Mouse (Mus musculus) brain, adult 2 months (tissue): ENCODE results near the gene Creld1.

ENCODE experiments used
- DNase-seq: peaks from one replicate; pipeline ENCODE4 v3.0.0; 2011; ENCODE audit warnings: low read depth, low spot score

Gene Creld1

DNA sequence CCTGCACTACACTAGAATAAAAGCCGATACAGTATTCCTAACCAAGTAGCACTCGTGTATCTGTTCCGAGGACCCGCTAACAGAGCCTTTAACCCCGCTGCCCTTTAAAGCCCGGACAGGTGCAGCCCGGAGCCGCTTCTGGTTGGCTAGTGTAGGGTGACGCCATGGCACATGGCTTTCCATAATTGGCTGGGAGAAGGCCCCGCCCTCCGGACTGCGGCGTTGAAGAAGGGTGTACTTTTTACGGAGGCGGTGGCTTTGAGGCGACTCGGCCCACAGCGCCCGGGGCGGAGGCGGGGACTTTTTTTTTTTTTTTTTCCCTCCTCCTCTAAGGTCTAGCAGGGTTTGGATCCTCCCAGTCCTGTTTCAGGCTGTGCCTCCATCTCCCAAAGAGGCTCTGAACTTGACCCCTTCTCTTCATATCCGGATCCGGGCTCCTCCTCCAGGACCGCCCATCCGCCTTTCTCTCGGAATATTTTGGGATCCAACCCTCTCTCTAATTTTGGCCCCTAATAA lies at the start of gene Creld1:
Gene Creld1, plus strand, starts transcription at position 198 of the 516 bp plus-strand sequence.
- peak; percentile 99 for DNase-seq

DNA sequence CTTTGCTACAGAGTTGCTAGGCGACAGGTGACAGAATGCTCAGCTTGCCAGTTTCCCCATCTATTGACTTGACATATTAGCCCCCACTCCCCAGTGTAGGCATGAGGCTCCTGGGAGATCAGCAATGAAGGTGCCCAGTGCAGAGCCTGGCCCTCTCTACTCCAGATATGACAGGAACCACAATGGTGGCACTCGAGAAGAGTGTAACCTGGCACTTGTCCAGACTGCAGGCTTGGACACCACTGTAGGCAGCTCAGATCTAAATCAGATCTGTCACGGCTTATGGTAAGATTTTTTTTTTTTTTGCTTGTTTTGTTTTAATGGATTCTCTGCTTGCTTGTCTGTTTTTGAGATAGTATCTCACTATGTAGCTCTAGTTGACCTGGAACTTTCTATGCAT lies 49.4 kb upstream of the Creld1 start:
- no peak for DNase-seq

DNA sequence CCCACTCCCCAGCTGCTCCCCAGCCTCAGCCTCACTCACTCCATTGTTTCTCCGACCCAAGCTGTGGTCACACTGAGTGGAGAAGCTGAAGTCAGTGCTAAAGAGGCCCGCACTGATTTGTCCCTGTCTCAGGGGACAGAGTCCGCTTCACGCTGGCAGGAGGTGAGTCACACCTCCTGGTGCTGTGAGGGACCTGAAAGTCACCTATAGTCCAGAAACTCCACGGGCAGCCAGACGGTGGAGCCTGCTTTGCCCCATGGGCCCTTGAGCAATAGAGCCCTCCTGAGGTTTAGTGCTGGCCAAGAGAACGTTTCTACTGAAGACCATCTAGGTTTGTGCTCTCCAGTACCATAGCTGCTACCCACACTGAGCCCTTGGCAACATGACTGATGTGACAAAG lies 48.4 kb upstream of the Creld1 start:
- no peak for DNase-seq

DNA sequence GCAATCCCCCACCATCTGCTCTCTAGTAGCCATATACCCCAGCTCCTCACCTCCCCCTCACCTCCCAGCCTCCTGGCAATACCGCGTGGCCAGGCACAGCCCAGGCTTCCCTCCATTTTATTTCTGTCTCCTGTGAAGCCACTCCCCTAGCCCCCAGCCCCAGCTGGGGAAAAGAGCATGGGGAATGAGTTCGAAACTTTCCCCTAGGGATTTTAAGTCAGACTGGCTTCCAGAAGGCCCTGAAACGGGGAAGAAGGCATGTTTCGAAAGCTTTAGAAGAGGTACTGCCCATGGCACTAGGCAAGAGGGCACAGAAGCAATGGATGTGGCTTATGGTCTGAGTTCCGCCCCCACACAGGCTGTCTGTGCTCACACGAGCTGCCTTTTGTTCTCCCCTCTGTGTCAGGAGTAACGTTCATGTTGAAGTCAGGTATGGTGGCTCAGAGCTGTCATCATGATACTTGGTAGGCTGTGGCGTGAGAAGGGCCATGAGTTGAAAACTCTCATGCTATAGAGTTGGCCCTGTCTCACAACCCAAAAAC lies 47.4 kb upstream of the Creld1 start, which contains the start of gene Cidec:
Gene Cidec, minus strand, starts transcription at position 97 of the 542 bp plus-strand sequence.
- DNase-seq, result no peak

DNA sequence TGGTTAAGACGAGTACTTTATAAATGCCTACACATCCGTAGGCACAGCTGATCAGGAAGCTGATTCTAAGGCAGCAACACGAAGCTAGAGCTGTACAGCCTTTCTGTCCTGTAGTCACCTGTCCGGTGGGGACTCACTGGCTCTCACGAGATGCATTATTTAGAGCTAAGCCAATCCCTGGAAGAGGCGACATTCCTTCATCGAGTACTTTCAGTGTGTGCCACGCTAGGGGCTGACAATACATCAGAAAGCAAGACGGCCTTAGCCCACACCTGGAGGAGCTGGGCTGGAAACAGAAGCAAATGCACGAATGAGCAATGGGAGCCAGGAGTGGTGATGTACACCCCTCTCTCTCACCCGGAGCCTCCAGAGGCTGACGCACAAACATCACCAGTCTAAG lies 46.0 kb upstream of the Creld1 start:
- DNase-seq, result no peak

DNA sequence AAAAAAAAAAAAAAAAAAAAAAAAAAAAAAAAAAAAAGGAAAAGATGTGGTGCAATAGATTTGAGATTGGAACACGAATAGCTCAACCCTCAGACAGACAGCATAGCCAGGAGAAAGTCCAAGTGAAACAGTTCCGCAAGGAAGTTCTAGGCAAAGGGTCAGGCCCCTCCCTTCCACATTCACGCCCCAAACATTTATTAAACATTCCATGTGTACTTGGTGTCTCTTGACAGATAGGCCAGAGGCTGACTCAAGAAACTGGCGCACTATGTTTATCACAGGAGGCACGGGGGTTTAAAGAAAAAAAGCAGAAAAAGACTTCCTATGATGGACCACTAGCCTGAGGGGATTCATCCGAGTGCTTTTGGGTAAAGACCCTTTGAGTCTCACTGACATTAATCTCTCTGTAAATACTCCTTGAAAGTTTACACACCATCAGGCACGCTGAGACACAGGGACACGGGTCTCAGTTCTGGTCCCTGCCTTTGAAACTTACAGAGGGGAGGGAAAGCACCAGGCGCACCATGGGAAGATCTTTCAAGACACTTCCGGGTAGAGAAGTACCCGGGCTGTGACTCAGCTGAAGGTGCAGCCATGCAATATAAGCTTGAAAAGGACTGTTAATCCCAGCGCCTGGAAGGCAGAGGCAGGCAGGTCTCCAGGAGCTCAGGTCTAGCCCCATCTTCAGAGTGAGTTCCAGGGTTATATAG lies 44.2 kb upstream of the Creld1 start:
- DNase-seq, result no peak

DNA sequence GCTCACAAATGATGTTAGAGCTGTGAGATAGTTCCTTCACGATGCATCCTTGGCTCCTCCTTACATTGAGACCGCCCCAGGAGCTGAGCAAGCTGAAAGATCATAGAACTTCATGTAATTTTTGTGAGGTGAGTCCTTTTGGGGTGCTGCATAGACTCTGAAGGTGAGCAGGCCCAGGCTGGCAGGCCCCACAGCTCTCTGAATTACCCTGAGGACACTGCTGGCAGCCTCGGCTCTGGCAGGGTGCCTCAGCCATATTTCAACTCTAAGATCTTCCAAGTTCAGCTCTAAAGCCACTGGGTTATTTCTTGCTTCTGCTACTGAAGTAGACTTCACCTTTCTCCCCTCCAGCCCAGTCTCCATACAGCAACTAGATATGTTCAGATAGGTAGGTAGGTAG lies 42.4 kb upstream of the Creld1 start:
- DNase-seq, result no peak

DNA sequence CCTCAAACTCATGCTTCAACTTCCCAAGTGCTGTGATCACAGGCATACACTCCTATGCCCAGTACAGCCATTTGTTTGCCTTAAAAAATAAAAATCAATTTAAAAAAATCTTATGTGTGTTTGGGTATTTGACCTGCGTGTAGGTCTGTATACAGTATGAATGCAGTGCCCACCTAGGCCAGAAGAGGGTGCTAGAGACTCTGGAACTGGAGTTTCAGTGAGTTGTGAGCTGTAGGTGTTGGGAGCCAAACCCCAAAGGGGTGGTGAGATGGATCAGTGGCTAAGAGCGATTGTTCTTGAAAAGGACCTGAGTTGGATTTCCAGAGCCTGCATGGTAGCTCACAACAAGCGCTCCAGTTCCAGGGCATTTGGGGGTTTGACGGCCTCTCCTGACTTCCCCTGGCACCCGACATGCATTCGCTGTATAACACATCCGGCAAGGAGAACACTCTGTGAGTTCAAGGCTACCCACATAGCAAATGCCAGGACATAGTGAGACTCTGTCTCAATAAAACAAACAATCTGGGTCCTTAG lies 41.9 kb upstream of the Creld1 start:
- peak; percentile 92 for DNase-seq

DNA sequence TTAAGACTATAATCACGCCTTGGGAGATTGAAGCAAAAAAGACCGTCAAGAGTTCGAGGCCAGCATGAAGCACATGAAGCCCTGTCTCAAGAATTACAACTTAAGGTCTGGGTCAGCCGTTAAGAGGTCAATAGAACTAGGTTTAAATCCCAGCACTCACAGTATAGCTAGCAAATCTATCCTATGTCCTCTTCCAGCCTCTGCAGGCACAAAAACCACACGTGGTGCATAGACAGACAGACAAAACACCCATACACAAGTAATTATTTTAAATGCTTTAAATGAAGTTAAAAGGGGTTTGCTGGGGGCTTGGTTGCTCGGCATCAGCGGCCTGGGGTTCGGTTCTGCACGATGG lies 41.0 kb upstream of the Creld1 start:
- DNase-seq, result no peak

DNA sequence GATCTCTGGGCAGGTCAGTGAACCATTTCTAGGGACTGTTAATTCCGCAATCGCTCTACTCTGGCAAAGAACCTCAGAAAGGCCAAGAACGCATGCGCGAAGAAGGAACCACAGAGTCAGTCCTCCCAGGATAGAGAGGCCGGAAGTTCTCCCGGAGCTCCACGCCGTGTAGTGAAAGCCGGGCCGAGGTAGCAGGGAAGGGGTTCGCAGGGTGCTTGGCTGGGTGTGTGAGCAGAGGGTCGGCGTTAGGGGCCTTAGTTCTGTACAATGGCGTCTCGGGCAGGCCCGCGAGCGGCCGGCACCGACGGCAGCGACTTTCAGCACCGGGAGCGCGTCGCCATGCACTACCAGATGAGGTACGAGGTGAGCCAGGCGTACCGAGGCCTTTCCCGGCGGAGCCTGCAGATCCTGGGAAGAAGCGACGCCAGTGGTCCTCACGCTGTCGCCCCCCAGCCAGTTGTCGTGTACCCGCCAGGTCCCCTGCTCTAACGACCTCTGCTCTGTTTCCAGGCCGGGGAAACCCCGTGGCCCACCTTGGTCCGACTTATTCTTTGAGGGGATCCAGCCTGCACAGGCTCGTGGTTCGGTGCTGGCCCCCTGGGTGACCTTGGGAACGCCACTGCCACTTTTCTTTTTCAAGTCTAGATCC lies 40.5 kb upstream of the Creld1 start, which contains the start of gene Jagn1:
Gene Jagn1, plus strand, starts transcription at position 128 of the 649 bp plus-strand sequence.
- peak; percentile 97 for DNase-seq

DNA sequence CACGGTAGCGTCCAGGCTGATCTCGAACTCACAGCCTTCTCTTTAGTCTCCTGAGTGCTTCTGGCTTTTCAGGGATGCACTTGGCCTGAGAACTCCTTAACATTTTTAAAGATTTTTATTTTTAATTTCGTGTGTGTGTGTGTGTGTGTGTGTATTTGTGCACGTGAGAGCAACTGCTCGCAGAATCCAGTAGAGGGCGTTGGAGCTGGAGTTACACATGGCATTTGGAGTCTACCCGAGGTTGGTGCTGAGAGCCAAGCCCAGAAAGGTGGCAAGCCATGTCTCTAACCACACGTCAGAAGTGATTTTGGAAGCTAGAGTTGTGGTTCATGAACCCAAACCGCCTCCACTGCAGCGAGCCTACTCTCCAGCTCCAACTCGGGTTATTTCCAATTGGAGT lies 40.0 kb upstream of the Creld1 start:
- DNase-seq, result peak; percentile 14

DNA sequence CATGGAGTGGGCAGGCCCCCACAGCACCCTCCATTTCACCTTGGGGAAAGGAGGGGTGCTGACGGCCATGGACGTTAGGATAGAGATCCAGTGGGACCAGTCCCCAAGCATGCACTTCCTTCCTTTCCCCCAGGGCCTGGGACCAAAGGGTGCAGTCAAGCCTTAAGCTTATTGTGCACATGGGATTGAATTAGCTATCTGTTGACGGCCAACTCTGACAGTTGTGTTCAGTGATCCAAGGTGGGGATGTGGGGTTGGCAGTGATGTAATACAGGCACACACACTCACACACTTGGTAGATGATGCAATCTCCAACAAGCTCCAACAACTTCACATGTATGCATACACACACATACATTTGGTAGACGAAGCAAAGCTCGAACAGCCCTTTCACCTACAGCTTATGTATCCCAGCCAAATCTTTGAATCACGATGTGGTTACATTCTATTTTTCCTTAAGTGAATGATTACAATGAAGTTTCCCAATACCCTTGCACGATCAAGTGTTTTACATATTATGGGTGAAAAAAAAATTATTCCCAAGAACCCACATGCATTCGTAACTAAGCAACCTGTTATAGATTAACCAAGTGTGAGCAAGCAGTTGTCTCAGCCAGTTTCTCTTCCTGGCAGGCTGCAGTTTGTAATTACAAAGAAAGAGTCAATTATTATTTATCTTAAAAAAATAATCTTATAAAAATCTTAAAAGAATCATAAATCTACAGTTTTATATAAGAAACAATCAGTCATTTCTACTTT lies 38.7 kb upstream of the Creld1 start:
- DNase-seq, result no peak

DNA sequence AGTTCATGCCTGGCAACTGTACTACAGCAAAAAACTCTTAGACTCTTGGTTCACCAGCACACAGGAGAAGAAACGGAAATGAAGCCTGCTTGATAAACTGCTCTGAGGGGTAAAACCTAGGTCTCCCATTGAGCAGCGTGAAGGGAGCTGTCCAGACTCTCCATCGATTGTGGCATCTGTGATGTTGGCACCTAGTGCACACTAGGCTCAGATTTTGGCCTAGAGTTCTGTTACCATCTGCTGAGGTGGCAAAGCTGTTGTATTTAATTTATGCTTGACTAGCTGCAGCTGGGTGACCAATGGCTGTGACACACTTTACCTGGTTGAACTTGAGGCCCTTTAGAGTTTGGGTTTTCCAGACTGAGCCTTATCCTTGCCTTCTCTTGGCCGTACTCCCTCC lies 35.5 kb upstream of the Creld1 start:
- DNase-seq, result peak; percentile 68

DNA sequence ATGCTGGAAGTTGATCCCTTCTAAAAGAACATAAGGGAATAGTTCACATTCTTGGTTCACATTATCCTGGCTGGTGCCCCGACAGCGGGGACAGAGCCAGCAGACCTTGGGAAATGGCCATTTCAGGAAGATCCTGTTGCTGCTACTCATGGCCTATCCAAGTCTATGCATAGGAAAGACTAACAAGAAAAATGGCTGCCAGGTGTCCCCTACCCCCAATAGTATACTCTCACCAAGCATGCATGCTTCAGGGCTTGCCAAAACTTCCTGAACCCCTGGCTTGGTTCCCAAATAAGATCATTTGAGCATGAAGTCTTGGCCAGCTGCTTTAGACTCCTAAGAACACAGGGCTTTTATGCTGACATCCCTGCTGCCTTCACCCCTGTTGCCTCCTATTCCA lies 31.3 kb upstream of the Creld1 start:
- no peak for DNase-seq

DNA sequence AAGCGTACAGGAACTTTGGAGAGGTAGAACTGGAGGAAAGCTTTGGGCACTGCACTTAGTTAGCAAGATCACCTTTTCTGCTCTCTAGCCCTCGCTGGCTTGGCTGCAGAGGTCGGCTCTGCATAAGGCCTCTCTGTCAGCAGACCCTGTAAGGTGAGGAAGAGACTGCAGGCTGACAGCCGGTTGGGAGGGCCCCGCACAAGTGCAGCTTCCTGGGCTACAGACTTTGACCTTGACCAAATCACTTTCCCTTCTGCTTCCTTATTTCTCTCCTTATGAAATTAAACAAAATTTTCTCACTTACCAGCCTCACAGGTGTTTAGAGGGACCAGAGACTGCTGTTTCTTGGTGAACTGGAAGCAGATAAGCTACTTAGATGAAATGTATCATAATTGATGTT lies 28.1 kb upstream of the Creld1 start:
- DNase-seq, result no peak

DNA sequence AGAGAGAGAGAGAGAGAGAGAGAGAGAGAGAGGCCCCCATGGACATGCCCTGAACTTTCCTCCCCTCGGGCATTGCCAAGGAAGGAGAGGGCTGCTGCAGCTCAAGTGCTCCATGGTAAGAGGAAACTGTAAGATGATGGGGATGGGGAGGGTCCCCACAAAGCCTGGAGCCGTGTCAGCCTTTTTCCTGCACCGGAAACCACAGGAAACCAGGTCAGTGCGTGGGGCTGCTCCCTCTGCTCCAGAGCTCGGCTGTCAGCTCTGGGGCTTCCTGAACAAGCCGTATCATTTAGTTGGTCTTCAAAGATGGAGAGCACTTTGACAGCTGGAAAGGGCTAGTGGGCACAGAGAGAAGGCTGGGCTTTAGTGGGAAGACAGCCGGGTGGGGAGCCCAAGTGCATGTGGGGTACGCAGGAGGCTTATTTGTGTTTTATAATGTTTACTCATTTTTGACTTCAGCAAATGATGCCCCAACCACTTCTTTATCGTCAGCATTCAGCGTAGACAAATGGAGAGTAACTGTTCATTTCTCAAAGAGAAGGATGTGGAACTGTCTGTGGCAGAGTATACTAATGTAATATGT lies 25.1 kb upstream of the Creld1 start, which contains the start of gene Il17re:
Gene Il17re, plus strand, starts transcription at position 533 of the 583 bp plus-strand sequence.
- DNase-seq, result no peak

DNA sequence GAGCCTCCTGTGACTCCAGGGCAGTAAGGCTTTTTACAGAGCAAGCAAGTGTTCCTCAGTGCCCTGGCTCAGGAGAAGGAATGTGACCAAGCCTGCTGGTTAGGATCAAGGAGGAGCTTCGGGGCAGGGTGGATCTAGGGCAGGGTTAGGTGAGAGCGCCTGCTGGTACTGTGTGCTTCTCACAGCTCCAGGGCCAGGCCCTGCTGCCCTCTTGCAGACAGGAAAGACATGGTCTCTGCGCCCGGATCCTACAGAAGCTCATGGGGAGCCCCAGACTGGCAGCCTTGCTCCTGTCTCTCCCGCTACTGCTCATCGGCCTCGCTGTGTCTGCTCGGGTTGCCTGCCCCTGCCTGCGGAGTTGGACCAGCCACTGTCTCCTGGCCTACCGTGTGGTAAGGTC lies 24.5 kb upstream of the Creld1 start:
- DNase-seq, result peak; percentile 54

DNA sequence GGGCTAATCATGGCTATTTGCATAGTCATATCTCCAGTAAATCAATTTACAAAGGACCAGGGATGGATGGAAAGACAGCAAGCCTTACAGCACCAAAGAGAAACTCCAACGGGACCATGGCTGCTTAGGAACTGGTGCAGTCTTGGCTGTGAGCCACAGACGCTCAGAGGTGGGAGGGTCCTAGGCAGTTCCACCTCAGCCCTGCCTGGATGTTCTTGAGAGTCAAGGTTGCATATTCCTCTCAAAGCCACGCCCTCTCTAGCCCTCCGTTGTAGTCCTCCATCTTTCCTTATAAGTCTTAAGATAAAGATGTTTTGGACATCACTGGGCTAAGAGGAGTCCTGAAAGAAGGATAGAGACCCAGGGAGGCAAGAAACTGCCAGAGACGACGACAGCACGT lies 19.1 kb upstream of the Creld1 start:
- DNase-seq, result no peak

DNA sequence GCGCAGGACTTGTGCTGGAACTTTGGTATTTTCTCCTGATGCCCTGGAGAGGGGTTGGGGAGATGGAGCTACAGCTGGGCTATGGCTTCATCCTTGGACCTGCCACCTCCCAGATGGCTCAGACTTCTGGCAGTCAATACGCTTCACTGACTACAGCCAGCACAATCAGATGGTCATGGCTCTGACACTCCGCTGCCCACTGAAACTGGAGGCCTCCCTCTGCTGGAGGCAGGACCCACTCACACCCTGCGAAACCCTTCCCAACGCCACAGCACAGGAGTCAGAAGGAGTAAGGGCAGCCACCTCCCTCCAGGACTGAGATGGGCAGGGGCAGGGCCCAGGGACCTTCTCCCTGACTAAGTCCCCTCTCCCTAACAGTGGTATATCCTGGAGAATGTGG lies 17.5 kb upstream of the Creld1 start:
- DNase-seq, result no peak

DNA sequence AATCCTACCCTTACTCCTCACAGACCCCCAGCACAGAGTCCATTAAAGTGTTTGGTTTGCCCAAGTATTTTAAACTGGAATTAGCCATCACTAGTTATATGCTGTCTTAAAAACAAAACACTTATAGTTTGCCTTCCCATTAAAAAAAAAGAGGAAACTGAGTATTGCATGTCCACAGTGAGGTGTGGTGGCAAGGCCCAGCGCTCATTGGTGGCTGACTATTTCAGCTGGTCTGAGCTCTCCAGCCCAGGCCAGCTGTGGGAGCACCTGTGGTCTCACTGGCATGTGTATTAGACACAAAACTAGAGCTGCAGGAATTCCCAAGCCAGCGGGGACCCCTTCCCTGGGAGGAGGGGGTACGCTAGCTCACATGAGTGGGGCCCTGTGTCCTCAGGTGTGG lies 14.6 kb upstream of the Creld1 start:
- no peak for DNase-seq

DNA sequence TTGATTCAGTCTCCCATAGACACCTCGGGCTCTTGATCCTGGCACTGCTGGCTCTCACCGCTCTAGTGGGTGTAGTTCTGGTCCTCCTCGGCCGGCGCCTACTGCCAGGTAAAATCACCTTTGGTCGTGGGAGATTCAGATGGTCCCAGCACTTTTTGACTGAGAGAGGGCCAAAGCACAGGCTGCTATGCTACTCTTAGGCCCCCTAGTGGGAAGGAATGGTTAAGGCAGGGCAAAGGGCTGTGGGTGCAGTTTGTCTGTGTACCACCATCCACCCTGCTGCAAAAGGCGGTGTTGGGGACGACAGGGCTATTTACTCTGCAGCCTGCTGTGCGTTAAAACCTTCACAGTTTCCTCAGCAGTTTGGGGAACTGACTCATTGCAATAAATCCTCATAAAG lies 14.1 kb upstream of the Creld1 start:
- peak; percentile 78 for DNase-seq
